Mouse (Mus musculus): Measurements from ENCODE around the gene Rmi2.

Rmi2 gene

DNA sequence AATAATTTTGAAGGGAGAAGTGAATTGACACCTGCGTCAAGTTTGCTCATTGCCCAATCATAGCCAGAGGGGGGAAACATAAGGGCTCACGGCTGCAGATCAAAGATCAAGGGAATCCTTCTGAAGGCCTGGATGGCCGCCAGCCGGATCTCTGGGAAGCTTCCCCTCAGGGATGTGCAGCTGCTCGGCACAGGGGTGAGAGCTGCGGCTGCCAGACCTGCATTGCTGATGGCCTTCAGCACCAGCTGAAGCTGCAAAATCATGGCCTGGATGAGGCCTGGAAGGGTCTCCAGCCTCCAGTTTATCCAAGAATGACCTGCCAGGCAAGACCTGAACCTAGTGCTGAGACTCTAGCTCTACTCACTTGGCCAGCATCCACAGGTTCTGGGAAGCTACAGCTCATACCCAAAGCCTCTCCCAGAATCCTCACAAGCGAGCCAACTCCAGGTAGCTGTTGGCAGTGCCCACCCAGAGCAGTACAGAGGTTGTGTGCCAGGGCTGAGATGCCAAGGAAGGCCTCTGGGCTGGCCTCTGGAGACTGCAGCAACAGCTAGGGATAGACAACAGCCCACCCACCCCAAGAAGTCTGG is 90.8 kb downstream of the Rmi2 start:
- no peak for DNase-seq (ENCODE audit: low spot score)

DNA sequence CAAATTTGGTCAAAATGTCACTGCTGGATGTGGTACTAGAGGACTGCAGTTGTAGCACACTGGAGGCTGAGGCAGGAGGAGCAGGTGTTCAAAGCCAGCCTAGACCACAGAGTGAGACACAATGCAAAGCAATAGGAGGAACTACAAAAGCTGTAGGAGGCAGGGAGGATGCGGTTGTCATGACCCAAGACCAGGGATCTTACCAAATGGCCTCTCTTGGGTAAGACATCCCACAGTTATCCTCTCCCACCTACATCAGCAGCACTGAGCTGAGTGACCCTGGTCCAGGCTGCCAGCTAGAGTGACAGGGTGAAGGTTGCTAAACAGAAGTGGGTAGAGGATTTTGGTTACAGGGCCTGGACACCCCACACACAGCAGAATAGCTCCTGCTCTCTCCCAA is 92.2 kb downstream of the Rmi2 start:
- no peak for DNase-seq (ENCODE audit: low spot score)

DNA sequence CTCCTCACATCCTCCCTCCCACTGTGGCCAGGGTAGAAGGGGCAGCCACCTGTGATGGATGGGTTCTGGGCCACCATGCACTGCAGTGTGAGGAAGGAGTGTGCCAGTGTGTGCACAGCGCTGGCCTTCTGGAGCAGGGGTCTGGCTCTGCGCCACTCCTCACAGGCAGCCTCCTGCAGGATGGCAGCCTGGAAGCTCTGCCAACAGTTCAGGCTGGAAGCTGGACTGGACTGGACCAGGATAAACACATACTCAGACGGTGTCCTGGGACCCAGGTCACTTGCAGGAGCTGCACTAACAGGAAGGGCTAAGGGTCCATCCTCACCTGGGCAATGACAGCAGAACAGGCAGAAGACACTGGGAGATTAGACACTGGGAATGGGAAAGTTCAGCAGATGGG is 98.5 kb downstream of the Rmi2 start:
- no peak for DNase-seq (ENCODE audit: low spot score)

DNA sequence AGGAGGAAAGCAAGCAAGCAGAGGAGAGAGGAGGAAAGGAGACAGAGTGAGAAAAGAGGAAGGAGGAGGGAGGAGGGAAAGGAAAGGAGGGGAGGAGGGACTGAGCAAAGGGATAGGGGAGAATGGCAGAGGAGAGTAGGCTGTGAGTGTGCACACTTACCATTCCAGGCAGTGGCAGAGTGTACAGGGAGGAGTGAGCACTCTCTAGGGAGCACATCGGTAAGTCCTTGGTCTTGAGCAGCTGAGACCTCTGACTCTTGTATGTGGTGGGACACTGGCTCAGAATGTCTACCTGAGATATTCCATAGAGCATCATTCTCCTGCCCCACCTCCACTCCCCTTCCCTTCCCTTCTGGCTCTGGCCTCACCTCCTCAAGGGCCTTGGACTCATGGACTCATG is 99.2 kb downstream of the Rmi2 start:
- DNase-seq (ENCODE audit: low spot score) = no peak

DNA sequence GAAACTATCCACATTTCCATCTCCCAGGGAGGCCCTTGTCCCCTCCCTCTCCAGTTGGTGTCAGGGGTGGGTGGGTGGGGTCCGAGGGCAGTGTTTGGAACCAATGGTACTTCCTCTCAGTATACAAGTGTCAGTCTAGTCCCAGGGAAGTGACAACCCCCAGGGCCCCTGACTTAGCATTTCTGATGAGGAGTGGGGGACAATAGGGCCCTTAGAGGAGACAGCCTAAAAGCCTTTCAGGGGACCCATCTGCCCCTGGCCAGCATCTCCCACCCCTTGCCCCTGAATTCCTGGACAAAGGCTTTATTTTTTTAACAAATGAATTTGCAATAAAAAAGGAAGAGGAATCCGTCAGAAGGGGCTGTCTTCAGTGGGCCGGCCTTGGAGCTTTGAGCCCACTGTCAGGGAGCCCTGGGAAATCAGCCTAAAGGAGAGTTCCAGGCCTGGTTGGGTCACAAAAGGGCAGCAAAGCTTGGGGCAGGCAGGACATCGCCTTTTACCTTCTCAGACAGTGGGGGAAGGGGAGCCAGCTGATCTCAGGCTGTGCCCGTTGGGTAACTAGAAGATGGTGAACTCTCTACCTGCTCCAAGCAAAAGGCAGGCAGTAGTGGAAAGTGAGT is 102.0 kb downstream of the Rmi2 start:
- DNase-seq (ENCODE audit: low spot score) = no peak

DNA sequence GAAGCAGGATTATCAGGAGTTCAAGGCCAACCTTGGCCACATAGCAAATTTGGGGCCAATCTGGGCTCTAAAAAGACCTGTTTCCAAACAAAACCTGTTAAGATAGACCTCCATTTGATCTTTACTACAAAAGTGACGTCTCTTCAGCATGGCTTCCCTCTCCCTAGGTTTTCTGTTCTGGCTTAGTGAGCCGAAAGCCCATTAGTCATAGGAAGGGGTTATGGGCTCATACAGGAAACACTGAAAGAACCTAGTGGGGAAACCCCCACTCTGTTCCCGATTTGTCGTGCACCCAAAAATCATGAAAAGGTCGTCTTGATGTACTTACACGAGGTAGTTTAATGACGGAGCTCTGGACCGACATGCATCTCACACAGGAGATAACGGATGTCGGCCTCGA is 102.6 kb downstream of the Rmi2 start:
- no peak for DNase-seq (ENCODE audit: low spot score)

DNA sequence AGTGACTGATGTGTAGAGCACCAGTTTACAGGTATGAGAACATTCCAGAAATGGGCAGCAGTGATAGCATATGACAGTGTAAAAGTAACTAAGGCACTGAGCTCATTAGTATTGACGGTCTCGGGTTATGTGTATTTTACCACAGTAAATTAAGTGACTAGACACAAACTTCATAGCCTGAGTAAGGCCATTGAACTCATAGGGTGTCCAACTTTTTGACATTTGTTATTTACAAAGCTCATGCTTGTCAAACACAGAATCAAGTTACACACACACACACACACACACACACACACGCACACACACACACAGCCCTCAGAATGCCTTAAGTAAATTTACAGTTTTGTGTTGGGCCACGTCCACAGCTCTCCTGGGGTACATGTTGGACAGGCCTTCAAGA is 105.1 kb downstream of the Rmi2 start:
- DNase-seq (ENCODE audit: low spot score) = no peak

DNA sequence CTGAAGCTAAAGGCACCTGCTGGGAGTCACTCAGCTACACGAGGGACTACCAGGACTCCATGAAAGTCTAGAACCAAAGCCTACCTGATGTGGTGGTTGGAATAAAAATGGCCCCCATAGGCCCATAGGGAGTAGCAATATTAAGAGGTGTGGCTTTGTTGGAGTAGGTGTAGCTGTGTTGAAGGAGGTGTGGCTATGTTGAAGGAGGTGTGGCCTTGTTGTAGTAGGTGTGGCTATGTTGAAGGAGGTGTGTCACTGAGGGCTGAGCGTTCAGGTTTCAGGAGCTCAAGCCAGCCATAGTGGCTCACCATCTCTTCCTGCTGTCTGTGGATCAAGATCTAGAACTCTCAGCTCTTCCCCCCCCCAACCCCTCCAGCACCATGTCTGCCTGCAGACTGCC is 105.8 kb downstream of the Rmi2 start:
- no peak for DNase-seq (ENCODE audit: low spot score)

Measured in layer of hippocampus, adult 11-12 months (tissue).